Mouse (Mus musculus): ENCODE measurements around the gene Apc2. TPM values are rescaled to one million over a fixed set of nuclear protein-coding genes. Genes with fewer than 3 reads are reported as not detected.
"Not testable (repeated sequence)": the region's sequence is repeated elsewhere in the genome, so short reads cannot be mapped to it uniquely, and the experiment has no call there.

Apc2 gene
- polyA plus RNA-seq, 1 experiment from 2014 or later = 0.45 TPM

DNA sequence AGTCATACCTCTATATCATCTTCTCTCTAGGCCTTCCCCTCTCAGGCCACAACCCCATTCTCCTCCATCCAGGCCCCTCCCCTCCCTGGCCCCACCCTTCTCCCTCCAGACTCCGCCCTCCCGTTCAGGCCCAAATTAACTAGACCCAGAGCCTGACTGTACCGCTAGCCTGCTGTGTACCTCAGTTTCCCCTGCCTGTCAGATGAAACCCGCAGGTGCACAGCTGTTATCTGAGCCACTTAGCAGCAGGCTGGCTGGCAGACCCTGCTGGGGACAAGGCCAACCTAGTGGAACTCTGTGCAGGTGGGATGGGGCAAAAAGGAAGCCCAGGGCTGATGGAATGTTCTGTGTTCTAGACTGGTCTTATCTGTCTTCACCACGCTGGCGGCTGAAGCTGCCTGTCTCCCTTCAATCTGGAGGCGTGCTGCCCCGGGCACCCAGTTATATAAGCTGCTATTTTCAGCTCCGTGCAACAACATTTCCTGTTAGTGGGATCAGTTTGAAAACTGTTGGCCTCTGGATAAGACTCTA lies 48.4 kb downstream of the Apc2 start:
- H3K9me3 ChIP-seq (ENCODE audit: control insufficient read depth, low read length) = no peaks in the 10 kb centered on the region
- H3K9ac ChIP-seq (ENCODE audit: low read depth, low read length) = peak overlapping the region; percentile 63
- peak; percentile 75 for DNase-seq (ENCODE audit: low spot score)
- WGBS = 20% methylated on average over 9 of the region's 9 CpGs
- H3K4me1 ChIP-seq (replicated peaks; ENCODE audit: control insufficient read depth, insufficient read depth, low read length) = peaks cover 58% of the 10 kb centered on the region
- H3K27me3 ChIP-seq (replicated peaks; ENCODE audit: control insufficient read depth, insufficient read depth, low read length) = peaks cover 74% of the 10 kb centered on the region
- peak overlapping the region; percentile 98 for H3K27ac ChIP-seq (ENCODE audit: low read depth, low read length)
- no peaks in the 10 kb centered on the region for H3K36me3 ChIP-seq (ENCODE audit: control insufficient read depth, insufficient read depth, low read length)
- H3K4me3 ChIP-seq (ENCODE audit: low read depth, low read length) = peak overlapping the region; percentile 36
- peak; percentile 77 for ATAC-seq (replicated peaks; ENCODE audit: low FRiP score)
- H3K4me2 ChIP-seq = peak overlapping the region; percentile 70

DNA sequence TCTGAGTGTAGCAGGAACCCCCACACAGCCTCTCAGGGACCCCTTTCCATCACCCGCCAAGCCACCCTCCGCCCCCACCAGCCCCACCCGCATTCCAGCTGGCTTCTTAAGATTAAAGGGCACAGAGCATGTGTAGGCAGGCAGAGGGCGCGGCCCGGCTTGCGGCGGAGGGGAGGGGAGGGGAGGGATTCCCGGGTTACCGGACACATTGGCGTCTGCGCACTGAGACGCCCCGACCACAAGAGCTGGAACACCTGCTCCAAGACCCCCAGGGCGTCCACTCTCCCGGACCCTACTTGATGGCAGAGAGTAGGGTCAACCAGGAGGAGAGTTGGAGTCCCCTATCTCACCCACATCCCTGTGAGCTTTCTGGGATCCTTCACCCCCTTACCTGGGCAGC lies 49.3 kb downstream of the Apc2 start:
- 3% methylated on average over 16 of the region's 16 CpGs for WGBS

DNA sequence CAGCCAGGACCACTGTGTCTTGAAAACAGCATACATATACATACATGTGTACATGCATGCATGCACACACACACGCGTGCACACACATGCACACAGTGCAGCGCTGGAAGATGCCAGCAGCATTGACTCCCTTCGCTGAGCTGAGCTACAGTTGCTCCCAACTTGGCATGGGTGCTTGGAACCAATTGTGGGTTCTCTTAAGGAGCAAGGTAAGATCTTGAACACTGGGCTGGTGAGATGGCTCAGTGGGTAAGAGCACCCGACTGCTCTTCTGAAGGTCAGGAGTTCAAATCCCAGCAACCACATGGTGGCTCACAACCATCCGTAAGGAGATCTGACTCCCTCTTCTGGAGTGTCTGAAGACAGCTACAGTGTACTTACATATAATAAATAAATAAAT lies 50.2 kb downstream of the Apc2 start:
- H3K4me2 ChIP-seq; H3K4me3 ChIP-seq (ENCODE audit: low read depth, low read length); ATAC-seq (replicated peaks; ENCODE audit: low FRiP score); H3K27ac ChIP-seq (ENCODE audit: low read depth, low read length); DNase-seq (ENCODE audit: low spot score); H3K9me3 ChIP-seq (ENCODE audit: control insufficient read depth, low read length); H3K9ac ChIP-seq (ENCODE audit: low read depth, low read length); H3K36me3 ChIP-seq (ENCODE audit: control insufficient read depth, insufficient read depth, low read length): not testable (repeated sequence)
- Histone ChIP-seq H3K27me3 (replicated peaks; ENCODE audit: control insufficient read depth, insufficient read depth, low read length) (peaks cover 84% of the 10 kb centered on the region), H3K4me1 (replicated peaks; ENCODE audit: control insufficient read depth, insufficient read depth, low read length) (peaks cover 52% of the 10 kb centered on the region)
- WGBS = 72% methylated on average over 5 of the region's 6 CpGs

More for the DNA sequence above, 49.3 kb downstream of the Apc2 start:
- Histone ChIP-seq H3K9me3 (ENCODE audit: control insufficient read depth, low read length) (no peaks in the 10 kb centered on the region), H3K27ac (ENCODE audit: low read depth, low read length) (peak overlapping the region; percentile 98), H3K9ac (ENCODE audit: low read depth, low read length) (peak overlapping the region; percentile 63), H3K4me1 (replicated peaks; ENCODE audit: control insufficient read depth, insufficient read depth, low read length) (peaks cover 56% of the 10 kb centered on the region), H3K36me3 (ENCODE audit: control insufficient read depth, insufficient read depth, low read length) (no peaks in the 10 kb centered on the region), H3K27me3 (replicated peaks; ENCODE audit: control insufficient read depth, insufficient read depth, low read length) (peaks cover 84% of the 10 kb centered on the region), H3K4me2 (peak overlapping the region; percentile 70), H3K4me3 (ENCODE audit: low read depth, low read length) (peak overlapping the region; percentile 36)
- DNase-seq (ENCODE audit: low spot score) (no peak), ATAC-seq (replicated peaks; ENCODE audit: low FRiP score) (peak; percentile 35)

- H3K27me3 ChIP-seq (replicated peaks; ENCODE audit: control insufficient read depth, insufficient read depth, low read length) = peaks cover 84% of the 10 kb centered on the region
- peaks cover 48% of the 10 kb centered on the region for H3K4me1 ChIP-seq (replicated peaks; ENCODE audit: control insufficient read depth, insufficient read depth, low read length)
- ATAC-seq (replicated peaks; ENCODE audit: low FRiP score) (no peak), DNase-seq (ENCODE audit: low spot score) (no peak)
- no peaks in the 10 kb centered on the region for H3K9me3 ChIP-seq (ENCODE audit: control insufficient read depth, low read length)
- H3K27ac ChIP-seq (ENCODE audit: low read depth, low read length) = no peak overlapping the region
- H3K4me3 ChIP-seq (ENCODE audit: low read depth, low read length) = peak overlapping the region; percentile 49
- H3K36me3 ChIP-seq (ENCODE audit: control insufficient read depth, insufficient read depth, low read length) = no peaks in the 10 kb centered on the region
- peak overlapping the region; percentile 85 for H3K4me2 ChIP-seq
- no peak overlapping the region; the same call in 1 of the 2 replicates for H3K9ac ChIP-seq (ENCODE audit: low read depth, low read length)
- WGBS = 19% methylated on average over 17 of the region's 17 CpGs
These were observed 51.8 kb downstream of the Apc2 start for GRCm38 (mm10) chr10:80347514-80347967.

DNA sequence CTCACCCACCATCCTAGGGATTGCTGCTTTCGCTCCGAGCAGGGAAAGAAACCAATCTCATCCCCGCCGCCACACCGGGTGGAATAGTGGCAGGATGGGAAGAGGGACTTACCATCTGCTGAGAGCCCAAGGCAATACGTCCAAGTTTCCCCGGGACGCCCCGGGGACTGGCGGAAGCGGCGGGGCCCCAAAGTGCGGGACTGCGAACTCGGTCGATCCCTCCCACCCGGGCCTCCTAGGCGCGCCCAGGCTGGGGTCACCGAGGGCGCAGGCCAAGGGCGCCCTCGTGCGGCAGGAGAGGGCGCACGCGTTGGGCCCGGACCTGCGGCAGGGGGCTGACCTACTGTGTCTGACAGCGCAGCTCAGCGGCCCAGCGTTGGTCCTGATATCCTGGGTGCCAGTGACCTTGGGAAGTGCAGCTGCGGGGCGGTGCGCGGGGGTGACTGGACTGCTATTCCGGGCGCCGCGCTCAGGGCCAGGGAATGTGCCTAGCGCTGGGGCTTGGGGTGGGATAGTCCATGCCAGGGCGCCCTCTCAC lies 52.5 kb downstream of the Apc2 start, which contains the start of gene Adamtsl5:
TSS of gene Adamtsl5 (minus strand) at position 169 of the 538 bp plus-strand sequence.
- H3K4me1 ChIP-seq (replicated peaks; ENCODE audit: control insufficient read depth, insufficient read depth, low read length) = peaks cover 51% of the 10 kb centered on the region
- no peak within 1 kb of the TSS for H3K27ac ChIP-seq (ENCODE audit: low read depth, low read length)
- peak within 1 kb of the TSS; percentile 44; the same call in 1 of the 2 replicates for H3K9ac ChIP-seq (ENCODE audit: low read depth, low read length)
- H3K4me2 ChIP-seq = peak within 1 kb of the TSS; percentile 85
- peak; percentile 48 for ATAC-seq (replicated peaks; ENCODE audit: low FRiP score)
- H3K27me3 ChIP-seq (replicated peaks; ENCODE audit: control insufficient read depth, insufficient read depth, low read length) = peaks cover 89% of the 10 kb centered on the region
- peak within 1 kb of the TSS; percentile 49 for H3K4me3 ChIP-seq (ENCODE audit: low read depth, low read length)
- DNase-seq (ENCODE audit: low spot score) = peak; percentile 81
- 1% methylated on average over 42 of the region's 42 CpGs for WGBS
- no peaks in the 10 kb centered on the region for H3K9me3 ChIP-seq (ENCODE audit: control insufficient read depth, low read length)
- no peaks in the 10 kb centered on the region for H3K36me3 ChIP-seq (ENCODE audit: control insufficient read depth, insufficient read depth, low read length)

DNA sequence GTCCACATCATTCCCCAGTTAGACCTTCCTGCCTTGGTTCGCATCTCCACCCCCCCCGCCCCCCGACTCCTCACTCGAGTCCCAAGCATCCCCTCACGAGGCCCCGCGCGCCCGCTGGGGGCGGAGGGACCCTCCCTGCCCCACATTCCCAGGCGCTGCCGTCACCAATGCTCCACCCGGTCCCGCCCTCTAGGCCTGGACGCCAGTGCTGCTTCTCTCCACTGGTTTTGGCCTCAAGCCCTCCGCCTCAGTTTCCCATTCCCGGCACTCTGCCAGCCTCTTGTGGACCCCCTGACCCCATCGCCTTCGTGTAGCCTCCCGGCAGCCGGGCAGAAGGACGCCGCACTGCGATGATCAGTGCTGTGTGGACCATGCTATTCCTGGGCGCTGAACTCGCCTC lies 53.2 kb downstream of the Apc2 start:
- H3K9me3 ChIP-seq (ENCODE audit: control insufficient read depth, low read length) = no peaks in the 10 kb centered on the region
- H3K4me3 ChIP-seq (ENCODE audit: low read depth, low read length) = no peak overlapping the region; the same call in 1 of the 2 replicates
- H3K27me3 ChIP-seq (replicated peaks; ENCODE audit: control insufficient read depth, insufficient read depth, low read length) = peaks cover 86% of the 10 kb centered on the region
- H3K4me1 ChIP-seq (replicated peaks; ENCODE audit: control insufficient read depth, insufficient read depth, low read length) = peaks cover 45% of the 10 kb centered on the region
- no peaks in the 10 kb centered on the region for H3K36me3 ChIP-seq (ENCODE audit: control insufficient read depth, insufficient read depth, low read length)
- no peak overlapping the region for H3K9ac ChIP-seq (ENCODE audit: low read depth, low read length)
- H3K4me2 ChIP-seq = peak overlapping the region; percentile 85
- ATAC-seq (replicated peaks; ENCODE audit: low FRiP score) (no peak), DNase-seq (ENCODE audit: low spot score) (no peak)
- no peak overlapping the region for H3K27ac ChIP-seq (ENCODE audit: low read depth, low read length)
- 21% methylated on average over 26 of the region's 26 CpGs for WGBS

DNA sequence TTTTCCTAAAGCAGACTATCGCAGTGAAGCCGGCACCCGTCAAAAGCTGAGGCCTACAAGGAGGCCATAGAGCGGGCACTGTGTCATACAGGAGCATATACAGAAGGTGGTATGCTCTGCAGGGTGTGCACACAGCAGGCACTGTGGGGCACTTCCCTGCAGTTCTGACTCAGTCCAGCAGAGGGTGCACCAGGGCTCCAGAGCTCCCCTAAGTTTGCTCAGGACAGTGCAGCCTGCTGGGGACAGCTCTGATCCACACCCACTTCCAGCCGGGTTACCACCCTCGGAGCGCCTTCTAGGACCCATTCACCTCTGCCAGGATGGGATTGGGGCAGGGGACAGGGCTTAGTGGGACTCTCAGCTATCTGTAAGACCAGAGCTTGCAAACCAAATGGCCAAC lies 54.5 kb downstream of the Apc2 start:
- H3K27me3 ChIP-seq (replicated peaks; ENCODE audit: control insufficient read depth, insufficient read depth, low read length) = peaks cover 87% of the 10 kb centered on the region
- no peaks in the 10 kb centered on the region for H3K36me3 ChIP-seq (ENCODE audit: control insufficient read depth, insufficient read depth, low read length)
- peak; percentile 87 for DNase-seq (ENCODE audit: low spot score)
- 2% methylated on average over 7 of the region's 7 CpGs for WGBS
- H3K4me1 ChIP-seq (replicated peaks; ENCODE audit: control insufficient read depth, insufficient read depth, low read length) = peaks cover 32% of the 10 kb centered on the region
- ATAC-seq (replicated peaks; ENCODE audit: low FRiP score) = peak; percentile 80
- no peak overlapping the region; the same call in 1 of the 2 replicates for H3K4me2 ChIP-seq
- H3K4me3 ChIP-seq (ENCODE audit: low read depth, low read length) = no peak overlapping the region
- no peaks in the 10 kb centered on the region for H3K9me3 ChIP-seq (ENCODE audit: control insufficient read depth, low read length)
- no peak overlapping the region for H3K27ac ChIP-seq (ENCODE audit: low read depth, low read length)
- no peak overlapping the region for H3K9ac ChIP-seq (ENCODE audit: low read depth, low read length)

- DNase-seq (ENCODE audit: low spot score) = no peak
- Histone ChIP-seq H3K9me3 (ENCODE audit: control insufficient read depth, low read length) (no peaks in the 10 kb centered on the region), H3K9ac (ENCODE audit: low read depth, low read length) (no peak overlapping the region), H3K27me3 (replicated peaks; ENCODE audit: control insufficient read depth, insufficient read depth, low read length) (peaks cover 95% of the 10 kb centered on the region), H3K4me1 (replicated peaks; ENCODE audit: control insufficient read depth, insufficient read depth, low read length) (peaks cover 33% of the 10 kb centered on the region), H3K36me3 (ENCODE audit: control insufficient read depth, insufficient read depth, low read length) (no peaks in the 10 kb centered on the region), H3K27ac (ENCODE audit: low read depth, low read length) (no peak overlapping the region), H3K4me2 (no peak overlapping the region), H3K4me3 (ENCODE audit: low read depth, low read length) (no peak overlapping the region)
- 25% methylated on average over 11 of the region's 11 CpGs for WGBS
- no peak for ATAC-seq (replicated peaks; ENCODE audit: low FRiP score)
These were observed 56.1 kb downstream of the Apc2 start for GRCm38 (mm10) chr10:80351896-80352295.

DNA sequence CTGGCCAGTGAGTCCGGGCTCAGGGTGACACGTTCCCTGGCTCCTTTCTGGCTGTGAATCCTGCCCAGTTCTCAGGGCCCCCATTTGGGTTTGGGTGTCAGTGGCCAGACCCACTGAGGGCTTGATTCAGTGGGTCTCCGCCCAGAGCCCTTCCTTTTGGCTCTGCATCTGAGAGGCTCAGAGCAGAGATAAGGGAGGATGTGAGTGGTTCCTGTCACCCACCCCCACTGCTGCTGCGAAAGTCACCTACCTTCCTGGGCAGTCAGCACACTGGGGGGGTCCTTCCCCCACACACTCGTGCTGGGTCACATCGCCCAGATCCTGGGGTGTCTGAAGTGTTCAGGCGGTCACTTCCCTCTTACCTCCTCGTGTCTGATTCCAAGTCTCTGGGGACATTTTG lies 57.0 kb downstream of the Apc2 start:
- Histone ChIP-seq H3K27me3 (replicated peaks; ENCODE audit: control insufficient read depth, insufficient read depth, low read length) (peaks cover 95% of the 10 kb centered on the region), H3K9ac (ENCODE audit: low read depth, low read length) (no peak overlapping the region), H3K4me1 (replicated peaks; ENCODE audit: control insufficient read depth, insufficient read depth, low read length) (peaks cover 27% of the 10 kb centered on the region), H3K9me3 (ENCODE audit: control insufficient read depth, low read length) (no peaks in the 10 kb centered on the region), H3K4me3 (ENCODE audit: low read depth, low read length) (no peak overlapping the region), H3K4me2 (no peak overlapping the region), H3K27ac (ENCODE audit: low read depth, low read length) (no peak overlapping the region), H3K36me3 (ENCODE audit: control insufficient read depth, insufficient read depth, low read length) (no peaks in the 10 kb centered on the region)
- 44% methylated on average over 8 of the region's 8 CpGs for WGBS
- ATAC-seq (replicated peaks; ENCODE audit: low FRiP score) (no peak), DNase-seq (ENCODE audit: low spot score) (no peak)

All from liver, embryonic 11.5 days (tissue).